ENCODE assay signal across 8 mouse cellular contexts in the genomic region with DNA sequence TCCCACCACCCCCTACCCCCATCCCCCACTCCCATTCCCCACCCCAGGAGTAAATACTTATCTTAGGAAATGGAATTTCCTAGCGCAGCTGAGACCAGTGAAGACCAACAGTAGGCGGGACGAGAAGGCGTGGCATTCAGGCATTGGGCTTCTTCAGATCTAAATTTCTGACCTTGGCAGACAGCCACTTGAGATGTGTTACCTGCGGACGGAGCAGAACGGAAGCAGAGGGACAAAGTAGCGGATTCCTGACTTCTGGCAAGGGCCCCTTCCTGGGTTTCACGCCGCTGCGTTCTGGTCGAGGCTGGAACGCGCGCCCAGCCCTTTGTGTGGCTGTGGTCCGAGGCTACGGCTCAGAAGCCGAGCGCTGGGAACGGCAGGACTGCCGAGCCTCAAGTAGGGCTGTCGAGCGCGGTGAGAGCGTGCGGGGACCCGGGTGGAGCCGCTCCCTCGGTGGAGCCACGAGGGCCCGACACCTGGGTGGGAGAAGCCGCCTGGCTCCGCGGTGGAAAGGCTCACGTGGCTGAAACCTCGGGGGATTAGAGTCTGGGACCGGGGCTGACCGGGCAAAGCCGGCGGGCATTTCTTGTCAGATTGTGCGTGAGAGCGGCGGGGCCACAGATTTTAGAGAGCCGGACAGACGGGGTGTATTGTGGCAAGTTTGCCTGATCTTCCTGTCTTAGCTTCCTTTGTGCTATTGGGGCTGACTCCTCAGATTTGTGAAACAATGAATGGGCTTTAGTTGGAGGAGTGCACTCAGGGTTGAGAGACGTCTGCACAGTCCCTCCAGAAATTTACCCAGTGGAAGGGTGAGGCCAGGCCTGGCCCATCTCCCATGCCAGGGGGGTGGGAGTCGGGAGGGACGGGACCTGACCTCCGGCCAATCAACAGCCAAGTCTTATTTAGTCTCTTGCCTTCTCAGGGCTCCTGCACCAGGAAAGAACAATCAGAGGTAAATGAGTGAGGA. TPM values are rescaled to one million over a fixed set of nuclear protein-coding genes. Genes with fewer than 3 reads are reported as not detected.
DNase-seq lines count a peak whose midpoint lies in the region; ATAC-seq lines count a peak whose summit lies in the region.
"Had no signal": no experiment of that assay in that cellular context is flagged by ENCODE, and none has a peak within 500 bp of the region (broad histone marks: within the 10 kb centered on the region; RNA-seq: fewer than 3 reads in every experiment).

No protein-coding gene starts in this region.

- H3K4me1 ChIP-seq in embryonic facial prominence, embryonic 14.5 days (ENCODE audit: control insufficient read depth, insufficient read depth, low read length) = no peaks in the 10 kb centered on the region

- H3K27ac ChIP-seq in embryonic facial prominence, embryonic 14.5 days (replicated peaks; ENCODE audit: low read depth, low read length) = peak overlapping the region; percentile 93

- no peaks in the 10 kb centered on the region for H3K27me3 ChIP-seq in embryonic facial prominence, embryonic 14.5 days (replicated peaks; ENCODE audit: control insufficient read depth, insufficient read depth, low read length)

- H3K9me3 ChIP-seq in embryonic facial prominence, embryonic 14.5 days (ENCODE audit: control insufficient read depth, low read length) = no peaks in the 10 kb centered on the region

- intact Hi-C loops in heart, postnatal 10 days (cut with DNase I) = loop anchor here (2.0 kb wide), 1 partner anchor 44 kb away; no protein-coding TSS in a partner anchor

- peak overlapping the region; percentile 79 for H3K4me3 ChIP-seq in embryonic facial prominence, embryonic 14.5 days (ENCODE audit: low read depth, low read length)

- H3K36me3 ChIP-seq in embryonic facial prominence, embryonic 14.5 days (ENCODE audit: control insufficient read depth, insufficient read depth, low read length) = peaks cover 27% of the 10 kb centered on the region

- H3K9ac ChIP-seq in embryonic facial prominence, embryonic 14.5 days (ENCODE audit: low read depth, low read length) = peak overlapping the region; percentile 98

- ATAC-seq in embryonic facial prominence, embryonic 14.5 days (ENCODE audit: low read depth) = peak; percentile 94

- DNase-seq in NIH3T3 (ENCODE audit: low read depth) = peak; percentile 89
- peak; percentile 37 to 54 for DNase-seq in adrenal gland, postnatal 36 days
- DNase-seq in embryonic facial prominence, embryonic 14.5 days (ENCODE audit: low spot score) = peak; percentile 95
- peak; percentile 60 to 67 for DNase-seq in heart, postnatal 10 days
- peak; percentile 73 for DNase-seq in kidney, postnatal 25 days
- peak; percentile 77 to 87 for DNase-seq in lung, postnatal 4 days
- DNase-seq in right cerebral cortex, postnatal 4 days = peak; percentile 58

- peak overlapping the region; percentile 78 for H3K4me2 ChIP-seq in embryonic facial prominence, embryonic 14.5 days (ENCODE audit: low read depth, low read length)

- under 1% methylated on average over 46 of the region's 49 CpGs for WGBS in embryonic facial prominence, embryonic 14.5 days

RNA-seq across cellular contexts. Expression of a gene that starts 1.7 kb away (rescaled TPM):
- 1 to 10 TPM; 1.5 to 3.3 TPM for total RNA-seq in adrenal gland, postnatal 36 days (2021)
- polyA plus RNA-seq in embryonic facial prominence, embryonic 14.5 days (2014; fragmentation: Nextera tagmentation; extraction: Ambion mirVana) = 45.5 and 64.8 TPM in 2 replicates
- 1 to 10 TPM; 5.6 to 6.9 TPM for total RNA-seq in heart, postnatal 10 days (2021)

RNA-seq across cellular contexts. Expression of a gene that starts 13.3 kb away (rescaled TPM):
- total RNA-seq in adrenal gland, postnatal 36 days (2021) = not detected
- 0.21 and 0.22 TPM in 2 replicates for polyA plus RNA-seq in embryonic facial prominence, embryonic 14.5 days (2014; fragmentation: Nextera tagmentation; extraction: Ambion mirVana)
- under 1 TPM in 1 of 2 experiments, not detected in 1; 0.26 TPM for total RNA-seq in heart, postnatal 10 days (2021)
- polyA plus RNA-seq: large intestine, adult 2 months had no signal

RNA-seq across cellular contexts. Expression of a gene that starts 20.6 kb away (rescaled TPM):
- not detected for total RNA-seq in adrenal gland, postnatal 36 days (2021)
- 0.12 and 0.22 TPM in 2 replicates for polyA plus RNA-seq in embryonic facial prominence, embryonic 14.5 days (2014; fragmentation: Nextera tagmentation; extraction: Ambion mirVana)
- not detected for total RNA-seq in heart, postnatal 10 days (2021)
- polyA plus RNA-seq: large intestine, adult 2 months had no signal

RNA-seq across cellular contexts. Expression of a gene that starts 21.6 kb away (rescaled TPM):
- not detected for total RNA-seq in adrenal gland, postnatal 36 days (2021)
- polyA plus RNA-seq in embryonic facial prominence, embryonic 14.5 days (2014; fragmentation: Nextera tagmentation; extraction: Ambion mirVana) = not detected in 2 replicates
- total RNA-seq in heart, postnatal 10 days (2021) = not detected
- polyA plus RNA-seq: large intestine, adult 2 months had no signal

RNA-seq across cellular contexts. Expression of a gene that starts 43.1 kb away (rescaled TPM):
- total RNA-seq in adrenal gland, postnatal 36 days (2021) = 10 to 100 TPM; 23.7 to 26.4 TPM
- 8.4 and 10.2 TPM in 2 replicates for polyA plus RNA-seq in embryonic facial prominence, embryonic 14.5 days (2014; fragmentation: Nextera tagmentation; extraction: Ambion mirVana)
- 10 to 100 TPM; 14.0 to 17.2 TPM for total RNA-seq in heart, postnatal 10 days (2021)

Comparison
In these comparisons a context has a peak if more than half of its experiments do, and no peak if none do; other contexts are left out.
1. Peak in every context shown above with its lines: DNase-seq, ATAC-seq, H3K4me3 ChIP-seq and H3K27ac ChIP-seq.